32 mouse cellular contexts compared by ENCODE assay signal in genomic region chr1:104755896-104756295, GRCm38 (mm10). TPM values are rescaled to one million over a fixed set of nuclear protein-coding genes. Genes with fewer than 3 reads are reported as not detected.
DNase-seq lines count a peak whose midpoint lies in the region; ATAC-seq and TF ChIP-seq lines count a peak whose summit lies in the region.
"Had no signal": no experiment of that assay in that cellular context is flagged by ENCODE, and none has a peak within 500 bp of the region (broad histone marks: within the 10 kb centered on the region; RNA-seq: fewer than 3 reads in every experiment).

No protein-coding gene starts in this region.

- no peaks in the 10 kb centered on the region for H3K9me3 ChIP-seq in heart, postnatal 0 days (replicated peaks; ENCODE audit: control insufficient read depth, low read length)
- H3K9me3 ChIP-seq: embryonic facial prominence, embryonic 13.5 days; forebrain, embryonic 10.5 days; forebrain, embryonic 15.5 days; heart, embryonic 13.5 days; hindbrain, embryonic 13.5 days; liver, embryonic 12.5 days; midbrain, embryonic 12.5 days; neural tube, embryonic 15.5 days had no signal

- no peak overlapping the region for H3K9ac ChIP-seq in heart, postnatal 0 days (replicated peaks; ENCODE audit: low read depth, low read length)
- H3K9ac ChIP-seq: embryonic facial prominence, embryonic 13.5 days; forebrain, embryonic 15.5 days; heart, embryonic 13.5 days; hindbrain, embryonic 13.5 days; liver, embryonic 12.5 days; liver, postnatal 0 days; midbrain, embryonic 12.5 days; neural tube, embryonic 15.5 days had no signal

- H3K4me3 ChIP-seq in heart, postnatal 0 days (ENCODE audit: low read depth, low read length), result no peak overlapping the region
- H3K4me3 ChIP-seq in left cerebral cortex, adult 2 months, result no peak overlapping the region
- no peak overlapping the region for H3K4me3 ChIP-seq in cortical plate, adult 2 months (ENCODE audit: insufficient read depth, low read length)
- H3K4me3 ChIP-seq: embryonic facial prominence, embryonic 13.5 days; forebrain, embryonic 10.5 days; forebrain, embryonic 15.5 days; heart, embryonic 13.5 days; hindbrain, embryonic 13.5 days; liver, embryonic 12.5 days; midbrain, embryonic 12.5 days; neural tube, embryonic 15.5 days had no signal

- 24% methylated on average over 4 of the region's 4 CpGs for WGBS in heart, postnatal 0 days

- H3K36me3 ChIP-seq in heart, postnatal 0 days (replicated peaks; ENCODE audit: control insufficient read depth, insufficient read depth, low read length), result no peaks in the 10 kb centered on the region
- H3K36me3 ChIP-seq: embryonic facial prominence, embryonic 13.5 days; forebrain, embryonic 10.5 days; forebrain, embryonic 15.5 days; G1E; heart, embryonic 13.5 days; hindbrain, embryonic 13.5 days; liver, embryonic 12.5 days; midbrain, embryonic 12.5 days; neural tube, embryonic 15.5 days had no signal

- TF ChIP-seq CTCF in heart, postnatal 0 days (IDR thresholded peaks at IDR 0.05; ENCODE audit: low read depth), result peak; percentile 37
- TF ChIP-seq CTCF in left cerebral cortex, adult 2 months (IDR thresholded peaks at IDR 0.05), result peak; percentile 15
- TF ChIP-seq CTCF in cortical plate, adult 2 months (IDR thresholded peaks at IDR 0.05; ENCODE audit: extremely low read depth, insufficient read depth, low read length), result peak; percentile 24; the same call in 1 of the 2 replicates

- H3K27ac ChIP-seq in heart, postnatal 0 days (ENCODE audit: low read depth), result no peak overlapping the region
- H3K27ac ChIP-seq in left cerebral cortex, adult 2 months, result no peak overlapping the region
- no peak overlapping the region for H3K27ac ChIP-seq in cortical plate, adult 2 months (ENCODE audit: insufficient read depth, low read length)
- H3K27ac ChIP-seq: embryonic facial prominence, embryonic 13.5 days; forebrain, embryonic 10.5 days; forebrain, embryonic 15.5 days; heart, embryonic 13.5 days; hindbrain, embryonic 13.5 days; liver, embryonic 12.5 days; midbrain, embryonic 12.5 days; neural tube, embryonic 15.5 days had no signal

- no peak overlapping the region for H3K4me2 ChIP-seq in heart, postnatal 0 days (ENCODE audit: low read depth, low read length)
- H3K4me2 ChIP-seq: embryonic facial prominence, embryonic 13.5 days; forebrain, embryonic 15.5 days; heart, embryonic 13.5 days; hindbrain, embryonic 13.5 days; liver, embryonic 12.5 days; midbrain, embryonic 12.5 days; neural tube, embryonic 15.5 days had no signal

- H3K4me1 ChIP-seq in heart, postnatal 0 days (ENCODE audit: control insufficient read depth, insufficient read depth), result no peaks in the 10 kb centered on the region
- H3K4me1 ChIP-seq in cortical plate, adult 2 months (ENCODE audit: control insufficient read depth, insufficient read depth, low read length), result no peaks in the 10 kb centered on the region
- H3K4me1 ChIP-seq: embryonic facial prominence, embryonic 13.5 days; forebrain, embryonic 10.5 days; forebrain, embryonic 15.5 days; heart, embryonic 13.5 days; hindbrain, embryonic 13.5 days; liver, embryonic 12.5 days; midbrain, embryonic 12.5 days; neural tube, embryonic 15.5 days had no signal

- no peaks in the 10 kb centered on the region for H3K27me3 ChIP-seq in heart, postnatal 0 days (ENCODE audit: control insufficient read depth, insufficient read depth, low read length)
- H3K27me3 ChIP-seq: CH12.LX; embryonic facial prominence, embryonic 13.5 days; forebrain, embryonic 15.5 days; heart, embryonic 13.5 days; hindbrain, embryonic 13.5 days; liver, embryonic 12.5 days; midbrain, embryonic 12.5 days; neural tube, embryonic 15.5 days had no signal

- intact Hi-C loops in left cerebral cortex, adult 2 months (cut with DNase I), result loop anchor here (5.0 kb wide), 2 partner anchors 186 to 959 kb away; no protein-coding TSS in a partner anchor
- intact Hi-C loops in left cerebral cortex, postnatal 14 days (cut with DNase I), result no loop called here
- intact Hi-C loops in gastrocnemius, postnatal 36 days (cut with DNase I), result no loop called here

- TF ChIP-seq EP300 in heart, postnatal 0 days (IDR thresholded peaks at IDR 0.05; ENCODE audit: low read depth), result no peak

- no peak; the same call in 1 of the 2 replicates for ATAC-seq in heart, postnatal 0 days (ENCODE audit: insufficient read depth, low read depth)
- ATAC-seq: forebrain, embryonic 15.5 days; inflammation-experienced regulatory T-cells, adult 6 months; liver, embryonic 12.5 days; liver, postnatal 0 days had no signal

- TF ChIP-seq POLR2A in cortical plate, adult 2 months (IDR thresholded peaks at IDR 0.05; ENCODE audit: extremely low read depth, insufficient read depth, low read length), result no peak

- DNase-seq in cerebellum, postnatal 10 days, result peak; percentile 13 to 30
- DNase-seq in cerebellum, postnatal 14 days, result no peak
- no peak for DNase-seq in heart, postnatal 0 days (ENCODE audit: low spot score)
- DNase-seq in heart, postnatal 4 days, result no peak
- DNase-seq in left cerebral cortex, adult 2 months (ENCODE audit: extremely low spot score in 1 of 2, low spot score in 2 of 2), result no peak
- DNase-seq in left cerebral cortex, postnatal 14 days (ENCODE audit: low spot score in 2 of 2), result no peak
- no peak for DNase-seq in gastrocnemius, postnatal 36 days
- DNase-seq: adrenal gland, adult 8-10 months; cerebellum, adult 8-10 months; kidney, adult 2 months; kidney, postnatal 4 days; left cerebral cortex, postnatal 4 days; liver, postnatal 0 days; lung, postnatal 36 days; right cerebral cortex, adult 18-20 months; spleen, adult 18-20 months; thymus, adult 18-20 months; thymus, postnatal 36 days had no signal

RNA-seq across cellular contexts. Expression of gene Cdh20, which starts 12.4 kb away (rescaled TPM):
- 4.4 and 5.3 TPM in 2 replicates for total RNA-seq in heart, postnatal 0 days (2014; rRNA removed; ENCODE audit: low replicate concordance)
- 0.86 and 0.96 TPM in 2 replicates for polyA plus RNA-seq in heart, postnatal 0 days (2015; fragmentation: Nextera tagmentation; extraction: Ambion mirVana)
- 1 to 10 TPM; 2.4 to 2.9 TPM for total RNA-seq in heart, postnatal 4 days (2021)
- 10 to 100 TPM; 19.1 to 19.2 TPM for total RNA-seq in left cerebral cortex, adult 2 months (2021)
- total RNA-seq in left cerebral cortex, postnatal 14 days (2021), result 10 to 100 TPM; 24.4 to 25.4 TPM
- 13.5 and 14.0 TPM in 2 replicates for polyA plus RNA-seq in cortical plate, adult 2 months (2012; rRNA removed)
- under 1 TPM; 0.05 to 0.08 TPM for total RNA-seq in gastrocnemius, postnatal 36 days (2021)
- total RNA-seq: CH12.LX; megakaryocyte, adult 5-6 weeks had no signal
- polyA plus RNA-seq: C2C12; G1E; inflammation-experienced regulatory T-cells, adult 6 months; liver, embryonic 12.5 days; liver, postnatal 0 days had no signal

Comparison
In these comparisons a context has a peak if more than half of its experiments do, and no peak if none do; other contexts are left out.
1. DNase-seq: peak in cerebellum, postnatal 10 days (2 of 2); none in cerebellum, postnatal 14 days (0 of 2), heart, postnatal 0 days (single experiment), heart, postnatal 4 days (single experiment), left cerebral cortex, adult 2 months (0 of 2), left cerebral cortex, postnatal 14 days (0 of 2) and gastrocnemius, postnatal 36 days (0 of 2).
2. Peak in every context shown above with its lines, with median percentiles within 50 percentile points of each other: CTCF ChIP-seq.